Mouse (Mus musculus): ENCODE measurements around the gene Tdg. TPM values are rescaled to one million over a fixed set of nuclear protein-coding genes. Genes with fewer than 3 reads are reported as not detected.
"Not testable (repeated sequence)": the region's sequence is repeated elsewhere in the genome, so short reads cannot be mapped to it uniquely, and the experiment has no call there.

The Tdg gene
- total RNA-seq (2021): 35.7 and 36.6 TPM in 2 replicates
- long read RNA-seq, transcript Tdg-208 (10 exons, 3,502 nt): major isoform, 14 of 22 reads
- long read RNA-seq, partial matches to known transcripts: 3 of 22 reads
- long read RNA-seq, other reads (novel, unspliced or antisense): 3 of 22 reads

GRCm38 (mm10) chr10:82629586-82630255, at the start of gene Tdg:
Gene Tdg (plus strand): TSS chr10:82629828.
- peak; percentile 93 for DNase-seq

GRCm38 (mm10) chr10:82589673-82590072, 40.0 kb upstream of the Tdg start:
- DNase-seq: not testable (repeated sequence)

- not testable (repeated sequence) for DNase-seq
Measured at GRCm38 (mm10) chr10:82594421-82594820, 35.2 kb upstream of the Tdg start.

GRCm38 (mm10) chr10:82622235-82622634, 7.4 kb upstream of the Tdg start:
- DNase-seq: no peak

- DNase-seq: peak; percentile 90
Measured at GRCm38 (mm10) chr10:82622671-82623552, 6.7 kb upstream of the Tdg start, which contains the start of gene 1190007I07Rik. Gene 1190007I07Rik (minus strand): TSS chr10:82623228.

- DNase-seq: not testable (repeated sequence)
Measured at GRCm38 (mm10) chr10:82623553-82623932, 6.1 kb upstream of the Tdg start.

- DNase-seq: no peak
Measured at GRCm38 (mm10) chr10:82629111-82629585, 480 bp upstream of the Tdg start.

- no peak for DNase-seq
Measured at GRCm38 (mm10) chr10:82630497-82630896, 869 bp downstream of the Tdg start.

GRCm38 (mm10) chr10:82631133-82631532, 1.5 kb downstream of the Tdg start:
- no peak for DNase-seq

- no peak for DNase-seq
Measured at GRCm38 (mm10) chr10:82632496-82633280, 3.1 kb downstream of the Tdg start.

- DNase-seq: no peak
Measured at GRCm38 (mm10) chr10:82634348-82634747, 4.7 kb downstream of the Tdg start.

- DNase-seq: no peak
Measured at GRCm38 (mm10) chr10:82636321-82636720, 6.7 kb downstream of the Tdg start.

- no peak for DNase-seq
Measured at GRCm38 (mm10) chr10:82639032-82639698, 9.5 kb downstream of the Tdg start.

GRCm38 (mm10) chr10:82641481-82641880, 11.9 kb downstream of the Tdg start:
- no peak for DNase-seq

- DNase-seq: no peak
Measured at GRCm38 (mm10) chr10:82646083-82646482, 16.5 kb downstream of the Tdg start.

GRCm38 (mm10) chr10:82647205-82647811, 17.7 kb downstream of the Tdg start:
- no peak for DNase-seq

GRCm38 (mm10) chr10:82651221-82651620, 21.6 kb downstream of the Tdg start:
- DNase-seq: no peak

- DNase-seq: no peak
Measured at GRCm38 (mm10) chr10:82652625-82653024, 23.0 kb downstream of the Tdg start.

GRCm38 (mm10) chr10:82654581-82654980, 25.0 kb downstream of the Tdg start:
- DNase-seq: no peak

GRCm38 (mm10) chr10:82661820-82662219, 32.2 kb downstream of the Tdg start:
- no peak for DNase-seq

All from adrenal gland, postnatal 25 days (tissue).